Mouse (Mus musculus) spleen, postnatal 14 days (tissue): ENCODE results near the gene Vmn1r237.

Source experiments
- DNase-seq, 2 experiments: peaks; one replicate each; pipeline ENCODE4 v3.0.0; 2021 to 2022; ENCODE audit warnings: low spot score in 2 of 2

The Vmn1r237 gene

DNA sequence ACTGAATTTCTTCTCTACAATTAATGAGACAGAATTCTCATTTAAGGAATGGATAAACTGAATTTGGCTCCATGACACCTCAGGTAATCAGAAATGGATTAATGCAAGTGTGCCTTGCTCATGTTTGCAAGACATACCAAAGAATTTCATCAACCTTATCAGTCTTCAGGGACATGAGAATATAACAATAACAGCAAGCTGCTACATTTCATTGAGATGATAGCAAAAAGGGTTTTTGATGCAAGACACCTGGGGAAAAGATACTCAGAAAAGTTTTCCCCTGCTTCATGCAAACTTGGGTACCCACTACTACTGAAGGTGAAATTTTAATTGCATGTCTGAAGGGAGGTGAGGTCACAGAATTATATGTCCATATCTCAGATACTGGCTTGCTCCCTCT lies at the start of gene Vmn1r237:
TSS of gene Vmn1r237 (plus strand) at position 301 of the 400 bp plus-strand sequence.
- DNase-seq: no peak

DNA sequence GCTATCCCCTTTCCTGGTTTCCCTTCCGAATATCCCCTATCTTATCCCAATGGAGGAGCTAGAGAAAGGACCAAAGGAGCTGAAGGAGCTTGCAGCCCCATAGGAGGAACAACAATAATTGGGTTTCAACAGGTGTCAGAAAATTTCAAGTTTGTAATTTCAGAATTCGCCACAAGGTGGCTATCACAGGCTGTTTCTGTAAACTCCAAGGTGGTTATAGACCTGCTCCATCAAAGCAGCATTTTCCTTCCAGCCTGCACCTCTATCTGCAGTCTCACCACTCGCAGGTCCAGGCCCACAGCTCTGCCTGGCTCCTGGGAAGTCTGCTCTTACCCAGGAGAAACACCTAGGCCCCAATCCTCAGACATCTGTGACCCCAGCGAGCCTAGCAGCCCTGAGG lies 39.6 kb upstream of the Vmn1r237 start:
- peak in 1 of 2 experiments; percentile 11 for DNase-seq

DNA sequence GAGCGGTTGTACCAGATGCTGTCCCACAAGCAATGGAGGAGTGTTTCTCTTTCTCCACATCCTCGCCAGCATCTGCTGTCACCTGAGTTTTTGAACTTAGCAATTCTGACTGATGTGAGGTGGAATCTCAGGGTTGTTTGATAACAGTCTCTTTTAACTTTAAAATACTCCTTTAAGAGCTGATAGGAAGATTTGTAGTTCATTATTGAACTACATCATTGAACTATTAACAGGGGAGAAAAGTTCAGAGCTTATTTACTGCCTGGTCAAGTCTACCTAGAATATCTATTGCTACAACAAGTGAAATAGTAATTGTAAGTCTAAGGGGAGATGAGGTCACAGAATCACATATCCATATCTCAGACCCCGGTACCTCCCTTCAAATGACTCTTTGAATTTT lies 29.0 kb upstream of the Vmn1r237 start, which contains the start of gene Vmn1r236:
TSS of gene Vmn1r236 (plus strand) at position 301 of the 400 bp plus-strand sequence.
- no peak for DNase-seq

DNA sequence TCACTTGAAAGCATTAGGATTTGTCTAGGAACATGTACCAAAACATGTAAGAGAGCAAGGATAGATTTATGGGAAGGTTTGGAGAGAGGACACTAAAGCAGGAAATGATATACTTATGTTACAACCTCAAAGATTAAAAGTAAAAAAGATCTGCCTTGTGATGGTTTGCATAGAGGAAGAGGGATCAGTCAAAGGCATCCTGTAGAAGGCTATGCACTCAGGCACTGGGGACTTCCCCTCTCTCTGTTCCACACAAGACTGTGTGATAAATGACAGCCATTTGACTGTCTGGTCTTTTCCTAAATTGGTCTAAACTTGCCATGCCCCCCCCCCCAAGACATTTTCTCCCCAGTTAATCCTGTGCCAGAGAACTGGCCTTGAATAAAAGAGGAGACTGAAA lies 27.3 kb upstream of the Vmn1r237 start:
- DNase-seq: no peak

DNA sequence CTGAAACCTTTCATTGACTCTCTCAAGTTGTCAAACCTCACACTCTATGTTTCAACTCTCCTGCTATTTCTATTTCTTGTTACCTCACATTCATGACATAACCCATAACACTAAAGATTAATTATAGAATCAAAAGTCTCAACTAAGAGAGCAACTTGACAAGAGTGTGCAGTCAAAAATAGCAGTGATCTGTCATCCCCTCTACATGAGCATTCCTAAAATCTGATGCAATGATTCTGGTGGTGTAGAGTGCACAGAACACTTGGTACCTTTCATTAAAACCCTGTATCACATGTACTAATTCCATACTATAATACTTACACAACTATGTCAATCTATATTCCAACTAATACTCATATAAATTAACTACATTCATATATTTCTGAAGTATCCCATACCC lies 22.0 kb upstream of the Vmn1r237 start:
- no peak for DNase-seq
